Comparison of ENCODE assay signal across 10 mouse cellular contexts in the genomic region with DNA sequence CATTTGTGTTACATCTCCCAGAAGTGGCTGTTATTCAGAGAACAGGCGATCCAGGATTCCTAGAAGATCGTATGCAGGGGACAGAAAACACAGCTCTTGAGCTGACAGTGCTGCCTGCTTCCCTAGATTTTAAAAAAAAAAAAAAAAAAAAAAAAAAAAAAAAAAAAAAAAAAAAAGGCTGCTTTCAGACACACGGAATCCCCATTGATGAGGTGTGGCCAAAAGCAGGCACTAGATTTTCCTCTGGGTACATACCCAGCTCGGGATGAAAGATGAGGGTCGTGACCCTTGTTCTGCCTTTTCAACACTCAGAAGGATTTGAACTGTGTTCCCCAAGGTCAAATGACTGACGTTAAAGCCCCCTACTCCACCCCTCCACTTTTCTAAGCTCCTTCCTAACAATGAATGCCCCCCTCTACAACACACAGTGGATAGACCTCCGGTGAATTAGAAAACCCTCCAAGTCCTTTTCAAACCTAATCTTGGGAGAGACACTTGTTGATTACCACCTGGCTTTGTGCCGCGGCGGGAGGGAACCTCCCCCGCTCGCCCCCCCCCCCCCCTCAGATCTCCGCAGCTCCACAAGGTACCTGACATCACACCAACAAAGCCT.
DNase-seq lines count a peak whose midpoint lies in the region; ATAC-seq and TF ChIP-seq lines count a peak whose summit lies in the region.
"Had no signal": no experiment of that assay in that cellular context is flagged by ENCODE, and none has a peak within 500 bp of the region (broad histone marks: within the 10 kb centered on the region; RNA-seq: fewer than 3 reads in every experiment).

No protein-coding gene starts in this region.

- no peaks in the 10 kb centered on the region; the same call in 1 of the 2 replicates for H3K27me3 ChIP-seq in heart, embryonic 14.5 days (ENCODE audit: control insufficient read depth, insufficient read depth, low read length)
- no peaks in the 10 kb centered on the region for H3K27me3 ChIP-seq in hindbrain, embryonic 11.5 days (ENCODE audit: control insufficient read depth, insufficient read depth, low read length)
- no peaks in the 10 kb centered on the region for H3K27me3 ChIP-seq in midbrain, embryonic 13.5 days

- no peak for DNase-seq in heart, postnatal 10 days
- peak; percentile 16 for DNase-seq in hindbrain, embryonic 11.5 days (ENCODE audit: low spot score)
- DNase-seq in urinary bladder, adult 2 months (ENCODE audit: low spot score) = no peak
- DNase-seq in layer of hippocampus, adult 9-10 months (ENCODE audit: low spot score) = no peak
- DNase-seq: gastrocnemius, postnatal 25 days; thymus, postnatal 36 days had no signal

- H3K9ac ChIP-seq in heart, embryonic 14.5 days (ENCODE audit: low read length) = peak overlapping the region; percentile 58
- peak overlapping the region; percentile 8; the same call in 1 of the 2 replicates for H3K9ac ChIP-seq in hindbrain, embryonic 11.5 days (ENCODE audit: low read depth, low read length)
- peak overlapping the region; percentile 52; the same call in 1 of the 2 replicates for H3K9ac ChIP-seq in midbrain, embryonic 13.5 days (replicated peaks)

- no peaks in the 10 kb centered on the region for H3K36me3 ChIP-seq in heart, embryonic 14.5 days (ENCODE audit: control insufficient read depth, insufficient read depth, low read length)
- no peaks in the 10 kb centered on the region for H3K36me3 ChIP-seq in hindbrain, embryonic 11.5 days (ENCODE audit: control insufficient read depth, insufficient read depth, low read length)
- no peaks in the 10 kb centered on the region for H3K36me3 ChIP-seq in midbrain, embryonic 13.5 days

- peak overlapping the region; percentile 92 for H3K4me2 ChIP-seq in heart, embryonic 14.5 days (ENCODE audit: low read length)
- peak overlapping the region; percentile 45 for H3K4me2 ChIP-seq in hindbrain, embryonic 11.5 days (replicated peaks; ENCODE audit: low read depth, low read length)
- peak overlapping the region; percentile 77 for H3K4me2 ChIP-seq in midbrain, embryonic 13.5 days (replicated peaks)

- intact Hi-C loops in heart, postnatal 10 days (cut with DNase I) = no loop called here

- no peak for ATAC-seq in heart, embryonic 14.5 days (ENCODE audit: insufficient number of reproducible peaks, insufficient read depth, low FRiP score, low read depth)
- ATAC-seq in hindbrain, embryonic 11.5 days (ENCODE audit: low FRiP score) = no peak
- no peak for ATAC-seq in midbrain, embryonic 13.5 days
- no peak for ATAC-seq in erythroblast, adult 5-6 weeks (replicated peaks; ENCODE audit: low FRiP score, poor library complexity, severe bottlenecking)

- TF ChIP-seq CTCF in bone marrow macrophage, adult 2 months (IDR thresholded peaks at IDR 0.05; ENCODE audit: low read depth, low read length) = no peak

- H3K4me1 ChIP-seq in heart, embryonic 14.5 days (ENCODE audit: control insufficient read depth in 2 of 2, insufficient read depth in 2 of 2, low read length in 2 of 2) = peaks cover 16 to 31% of the 10 kb centered on the region in 2 experiments
- peaks cover 25% of the 10 kb centered on the region for H3K4me1 ChIP-seq in bone marrow macrophage, adult 2 months (ENCODE audit: control insufficient read depth, insufficient read depth, low read length)
- H3K4me1 ChIP-seq in hindbrain, embryonic 11.5 days (replicated peaks; ENCODE audit: control insufficient read depth, insufficient read depth, low read length) = no peaks in the 10 kb centered on the region
- peaks cover 50% of the 10 kb centered on the region for H3K4me1 ChIP-seq in midbrain, embryonic 13.5 days (replicated peaks)

- 3% methylated on average over 12 of the region's 13 CpGs for WGBS in heart, embryonic 14.5 days
- WGBS in hindbrain, embryonic 11.5 days = 2% methylated on average over 12 of the region's 13 CpGs
- WGBS in midbrain, embryonic 13.5 days = 3% methylated on average over 12 of the region's 13 CpGs

- peak overlapping the region in 1 of 2 experiments; percentile 80; a peak in 2 of 4 replicates for H3K27ac ChIP-seq in heart, embryonic 14.5 days (replicated peaks in 1 of 2; ENCODE audit: control insufficient read depth in 1 of 2, insufficient read depth in 1 of 2, low read depth in 2 of 2, low read length in 2 of 2)
- no peak overlapping the region for H3K27ac ChIP-seq in bone marrow macrophage, adult 2 months (ENCODE audit: insufficient read depth, low read depth, low read length)
- no peak overlapping the region for H3K27ac ChIP-seq in hindbrain, embryonic 11.5 days (ENCODE audit: low read depth, low read length)
- 0 out of 2 replicates have a peak overlapping the region, but pooled peaks have one; percentile 26 for H3K27ac ChIP-seq in midbrain, embryonic 13.5 days

- no peaks in the 10 kb centered on the region for H3K9me3 ChIP-seq in heart, embryonic 14.5 days (ENCODE audit: control insufficient read depth, low read length)
- no peaks in the 10 kb centered on the region for H3K9me3 ChIP-seq in hindbrain, embryonic 11.5 days (ENCODE audit: control insufficient read depth, low read length)
- no peaks in the 10 kb centered on the region for H3K9me3 ChIP-seq in midbrain, embryonic 13.5 days

- H3K4me3 ChIP-seq in heart, embryonic 14.5 days (ENCODE audit: control insufficient read depth in 1 of 2, insufficient read depth in 1 of 2, low read depth in 1 of 2, low read length in 2 of 2) = peak overlapping the region; percentile 41 to 43
- peak overlapping the region; percentile 19 for H3K4me3 ChIP-seq in bone marrow macrophage, adult 2 months (ENCODE audit: insufficient read depth, low read length)
- H3K4me3 ChIP-seq in hindbrain, embryonic 11.5 days (ENCODE audit: low read depth, low read length) = peak overlapping the region; percentile 26
- H3K4me3 ChIP-seq in midbrain, embryonic 13.5 days (replicated peaks) = peak overlapping the region; percentile 39

- TF ChIP-seq POLR2A in bone marrow macrophage, adult 2 months (IDR thresholded peaks at IDR 0.05; ENCODE audit: borderline replicate concordance, low read depth, low read length) = no peak

Comparison
In these comparisons a context has a peak if more than half of its experiments do, and no peak if none do; other contexts are left out.
1. H3K9ac ChIP-seq: peak in every context shown above with its lines; median percentile 58 in heart, embryonic 14.5 days; 52 in midbrain, embryonic 13.5 days; 8 in hindbrain, embryonic 11.5 days.